Mouse (Mus musculus) forebrain, embryonic 14.5 days (tissue): ENCODE results near the gene Mtor. TPM values are rescaled to one million over a fixed set of nuclear protein-coding genes. Genes with fewer than 3 reads are reported as not detected.

ENCODE experiments used
- ATAC-seq: fragments of 200-750 bp; cut with Nextera tagmentation; 2 replicates; pipeline ENCODE4 v1.8.0; 2017; ENCODE audit warnings: mild to moderate bottlenecking, moderate library complexity
- DNase-seq: peaks from one replicate; pipeline ENCODE4 v3.0.0-alpha.2; 2015; ENCODE audit warnings: low spot score
- H3K27ac ChIP-seq: fragments of 300-500 bp; sonication (generic); 2 replicates; pipeline ENCODE4 v1.5.1; 2014; ENCODE audit warnings: low read depth, mild to moderate bottlenecking, control low read depth, low read length, moderate library complexity
- H3K27me3 ChIP-seq: fragments of 300-500 bp; sonication (generic); replicated peaks from 2 replicates; pipeline ENCODE4 v1.6.1; 2014; ENCODE audit warnings: low read length, control low read depth, mixed read lengths; ENCODE audit not compliant: control insufficient read depth, insufficient read depth
- H3K36me3 ChIP-seq: fragments of 300-500 bp; sonication (generic); 2 replicates; pipeline ENCODE4 v1.6.1; 2014; ENCODE audit warnings: low read length, control low read depth; ENCODE audit not compliant: control insufficient read depth, insufficient read depth
- H3K4me1 ChIP-seq: fragments of 300-500 bp; sonication (generic); 2 replicates; pipeline ENCODE4 v1.6.1; 2014; ENCODE audit warnings: antibody characterized with exemption, low read length, control low read depth; ENCODE audit not compliant: control insufficient read depth, insufficient read depth
- H3K4me2 ChIP-seq: fragments of 300-500 bp; sonication (generic); 2 replicates; pipeline ENCODE4 v1.6.1; 2014; ENCODE audit warnings: mild to moderate bottlenecking, control low read depth, low read length
- H3K4me3 ChIP-seq: fragments of 300-500 bp; sonication (generic); 2 replicates; pipeline ENCODE4 v1.5.1; 2014; ENCODE audit warnings: low read depth, low read length, control low read depth
- H3K9ac ChIP-seq: fragments of 300-500 bp; sonication (generic); 2 replicates; pipeline ENCODE4 v1.6.1; 2014; ENCODE audit warnings: mild to moderate bottlenecking, low read length, control low read depth, moderate library complexity
- H3K9me3 ChIP-seq: fragments of 300-500 bp; sonication (generic); replicated peaks from 2 replicates; pipeline ENCODE4 v1.6.1; 2016; ENCODE audit warnings: low read length, control low read depth, mixed read lengths; ENCODE audit not compliant: control insufficient read depth
- WGBS: fragments of 180-500 bp; shearing (Covaris S2); extraction: QIAGEN DNeasy Blood & Tissue Kit; methylation state at CpG from one replicate; pipeline ENCODE4 v1.1.7; 2014; 5-methylcytosine and 5-hydroxymethylcytosine counted together
- polyA plus RNA-seq: library from polyadenylated mRNA; unstranded; fragments of >200 nt; fragmentation: Nextera tagmentation; extraction: Ambion mirVana; gene quantifications from 2 replicates; pipeline ENCODE4 v1.2.1, GENCODE M21; 2014

Mtor gene
- polyA plus RNA-seq, 1 experiment from 2014 or later: 22.2 TPM

GRCm38 (mm10) chr4:148434554-148434953, 13.9 kb upstream of the Mtor start:
- Histone ChIP-seq H3K27me3 (no peaks in the 10 kb centered on the region), H3K4me3 (no peak overlapping the region), H3K36me3 (no peaks in the 10 kb centered on the region; the same call in 1 of the 2 replicates), H3K4me1 (no peaks in the 10 kb centered on the region), H3K9me3 (no peaks in the 10 kb centered on the region), H3K27ac (no peak overlapping the region), H3K4me2 (no peak overlapping the region), H3K9ac (no peak overlapping the region)
- DNase-seq (no peak), ATAC-seq (no peak)
- WGBS: 88% methylated on average over 4 of the region's 4 CpGs

- Histone ChIP-seq H3K27me3 (no peaks in the 10 kb centered on the region), H3K9ac (no peak overlapping the region), H3K4me3 (no peak overlapping the region), H3K36me3 (no peaks in the 10 kb centered on the region; the same call in 1 of the 2 replicates), H3K4me2 (no peak overlapping the region), H3K9me3 (no peaks in the 10 kb centered on the region), H3K27ac (no peak overlapping the region), H3K4me1 (no peaks in the 10 kb centered on the region)
- no peak for DNase-seq
- 89% methylated on average over 3 of the region's 3 CpGs for WGBS
- ATAC-seq: peak; percentile 10; the same call in 1 of the 2 replicates
Measured at GRCm38 (mm10) chr4:148435106-148435505, 13.3 kb upstream of the Mtor start.

- Histone ChIP-seq H3K9ac (no peak overlapping the region), H3K9me3 (no peaks in the 10 kb centered on the region), H3K27me3 (no peaks in the 10 kb centered on the region), H3K4me1 (no peaks in the 10 kb centered on the region), H3K36me3 (no peaks in the 10 kb centered on the region; the same call in 1 of the 2 replicates), H3K27ac (no peak overlapping the region; the same call in 1 of the 2 replicates), H3K4me3 (no peak overlapping the region), H3K4me2 (no peak overlapping the region)
- WGBS: 60% methylated on average over 6 of the region's 6 CpGs
- peak; percentile 77 for ATAC-seq
- peak; percentile 79 for DNase-seq
Measured at GRCm38 (mm10) chr4:148435657-148436330, 12.6 kb upstream of the Mtor start.

- H3K4me2 ChIP-seq: no peak overlapping the region
- H3K27ac ChIP-seq: no peak overlapping the region
- DNase-seq (no peak), ATAC-seq (no peak)
- 94% methylated on average over 5 of the region's 5 CpGs for WGBS
- H3K4me1 ChIP-seq: peaks cover 6% of the 10 kb centered on the region
- no peak overlapping the region for H3K9ac ChIP-seq
- H3K27me3 ChIP-seq: no peaks in the 10 kb centered on the region
- no peaks in the 10 kb centered on the region for H3K36me3 ChIP-seq
- H3K9me3 ChIP-seq: no peaks in the 10 kb centered on the region
- no peak overlapping the region for H3K4me3 ChIP-seq
Measured at GRCm38 (mm10) chr4:148441931-148442330, 6.5 kb upstream of the Mtor start.

- H3K4me3 ChIP-seq: no peak overlapping the region
- H3K4me2 ChIP-seq: no peak overlapping the region
- no peak overlapping the region for H3K9ac ChIP-seq
- no peaks in the 10 kb centered on the region for H3K36me3 ChIP-seq
- no peaks in the 10 kb centered on the region for H3K9me3 ChIP-seq
- WGBS: 94% methylated on average over 7 of the region's 7 CpGs
- no peak for DNase-seq
- no peak overlapping the region for H3K27ac ChIP-seq
- no peak for ATAC-seq
- no peaks in the 10 kb centered on the region for H3K27me3 ChIP-seq
- peaks cover 7% of the 10 kb centered on the region for H3K4me1 ChIP-seq
Measured at GRCm38 (mm10) chr4:148442598-148442997, 5.8 kb upstream of the Mtor start.

- H3K4me3 ChIP-seq: peak within 1 kb of the TSS; percentile 62
- DNase-seq: peak; percentile 72
- H3K9me3 ChIP-seq: no peaks in the 10 kb centered on the region
- H3K27ac ChIP-seq: peak within 1 kb of the TSS; percentile 68
- under 1% methylated on average over 46 of the region's 46 CpGs for WGBS
- peak within 1 kb of the TSS; percentile 68 for H3K4me2 ChIP-seq
- H3K9ac ChIP-seq: peak within 1 kb of the TSS; percentile 78
- no peaks in the 10 kb centered on the region for H3K27me3 ChIP-seq
- peaks cover 13% of the 10 kb centered on the region for H3K4me1 ChIP-seq
- H3K36me3 ChIP-seq: no peaks in the 10 kb centered on the region
- ATAC-seq: peak; percentile 49
Measured at GRCm38 (mm10) chr4:148444250-148444967, 4.0 kb upstream of the Mtor start, which contains the start of gene Ubiad1. Gene Ubiad1 (minus strand): TSS chr4:148444771.

GRCm38 (mm10) chr4:148448853-148449245, 438 bp downstream of the Mtor start:
- Histone ChIP-seq H3K4me1 (peaks cover 14% of the 10 kb centered on the region), H3K9me3 (no peaks in the 10 kb centered on the region), H3K4me2 (peak overlapping the region; percentile 90), H3K9ac (peak overlapping the region; percentile 89), H3K4me3 (peak overlapping the region; percentile 97), H3K36me3 (peaks cover 18% of the 10 kb centered on the region), H3K27me3 (no peaks in the 10 kb centered on the region), H3K27ac (peak overlapping the region; percentile 80)
- DNase-seq (peak; percentile 53), ATAC-seq (peak; percentile 1; the same call in 1 of the 2 replicates)
- under 1% methylated on average over 15 of the region's 15 CpGs for WGBS

GRCm38 (mm10) chr4:148453707-148454106, 5.3 kb downstream of the Mtor start:
- no peak for DNase-seq
- Histone ChIP-seq H3K9ac (no peak overlapping the region), H3K36me3 (peaks cover 67% of the 10 kb centered on the region), H3K27me3 (no peaks in the 10 kb centered on the region), H3K4me1 (peaks cover 7% of the 10 kb centered on the region), H3K4me3 (no peak overlapping the region), H3K4me2 (no peak overlapping the region), H3K9me3 (no peaks in the 10 kb centered on the region), H3K27ac (no peak overlapping the region)
- WGBS: 95% methylated on average over 11 of the region's 11 CpGs
- no peak for ATAC-seq
